Mouse (Mus musculus): ENCODE measurements around the gene Ncs1.

- TF ChIP-seq CTCF (IDR thresholded peaks at IDR 0.05; ENCODE audit: low read depth, low read length) (no peak), GATA1 (IDR thresholded peaks at IDR 0.05; ENCODE audit: borderline replicate concordance, low read length) (no peak), POLR2AphosphoS5 (IDR thresholded peaks at IDR 0.05; ENCODE audit: insufficient replicate concordance, low read depth, low read length) (no peak), GATA2 (IDR thresholded peaks at IDR 0.05; ENCODE audit: borderline replicate concordance, low read depth, low read length) (no peak)
Observed at GRCm38 (mm10) chr2:31341726-31342535, 96.3 kb downstream of the Ncs1 start.
